Mouse (Mus musculus): ENCODE results near the gene Ttc23l. TPM values are rescaled to one million over a fixed set of nuclear protein-coding genes. Genes with fewer than 3 reads are reported as not detected.
"Not testable (repeated sequence)": the region's sequence is repeated elsewhere in the genome, so short reads cannot be mapped to it uniquely, and the experiment has no call there.

Ttc23l gene
- total RNA-seq, 2 experiments from 2014 or later = not detected

DNA sequence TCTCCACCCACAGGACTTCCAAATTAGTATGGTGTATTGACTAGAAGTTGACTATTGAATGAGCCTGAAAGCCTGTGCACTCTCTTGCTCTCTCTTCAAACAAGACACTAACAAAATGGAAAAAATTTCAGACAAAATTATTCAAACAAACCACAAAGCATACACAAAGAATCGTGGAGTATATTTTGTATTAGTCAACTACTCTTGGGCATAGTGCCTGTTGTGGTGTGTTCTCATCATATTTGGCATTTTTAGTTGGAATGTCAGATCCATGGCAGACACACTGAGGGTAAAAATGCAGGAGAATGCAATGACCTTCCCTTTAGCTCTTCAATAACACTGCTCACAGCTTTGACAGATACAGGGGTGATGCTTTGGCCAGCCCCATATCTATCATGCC is 32.6 kb downstream of the Ttc23l start:
- no peak for DNase-seq (ENCODE audit: low spot score in 2 of 2)

DNA sequence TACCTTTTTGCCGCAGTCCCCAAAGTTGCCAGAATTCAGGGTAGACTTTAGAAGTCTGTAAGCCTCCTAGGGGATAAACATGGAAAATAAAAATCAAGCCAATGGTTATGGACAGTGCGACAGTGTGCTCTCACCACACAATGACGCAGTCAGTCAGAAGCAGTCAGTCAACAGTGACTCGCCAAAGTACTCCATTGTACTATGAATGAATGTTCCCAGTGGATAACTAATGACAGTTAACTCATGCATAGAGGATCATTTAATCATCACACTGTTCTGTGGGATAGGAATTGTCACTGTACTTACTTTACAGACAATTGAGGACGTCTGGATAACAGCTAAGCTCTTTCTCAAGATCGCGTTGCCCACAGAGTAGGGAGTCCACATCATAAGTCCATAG is 43.3 kb downstream of the Ttc23l start:
- no peak for DNase-seq (ENCODE audit: low spot score in 2 of 2)

DNA sequence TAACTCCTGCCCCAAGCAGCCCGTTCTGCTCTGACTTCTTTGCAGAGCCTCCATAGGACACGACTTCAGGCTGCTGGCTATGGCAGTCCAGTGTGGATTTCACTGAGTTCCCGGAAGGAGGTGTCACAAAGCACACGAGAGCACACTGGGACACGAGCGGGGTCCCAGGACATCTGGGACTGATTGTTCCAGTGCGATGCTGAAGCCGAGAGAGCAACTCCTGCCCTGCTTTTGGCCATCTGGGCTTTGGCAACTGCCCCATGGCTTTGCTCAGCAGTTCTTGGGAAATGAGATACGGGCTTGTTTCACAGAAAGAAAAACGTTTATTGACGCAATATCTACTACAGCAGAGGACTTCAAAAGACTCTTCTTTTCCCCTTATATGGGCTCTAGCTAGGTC is 52.4 kb downstream of the Ttc23l start:
- DNase-seq (ENCODE audit: low spot score in 2 of 2) = no peak

DNA sequence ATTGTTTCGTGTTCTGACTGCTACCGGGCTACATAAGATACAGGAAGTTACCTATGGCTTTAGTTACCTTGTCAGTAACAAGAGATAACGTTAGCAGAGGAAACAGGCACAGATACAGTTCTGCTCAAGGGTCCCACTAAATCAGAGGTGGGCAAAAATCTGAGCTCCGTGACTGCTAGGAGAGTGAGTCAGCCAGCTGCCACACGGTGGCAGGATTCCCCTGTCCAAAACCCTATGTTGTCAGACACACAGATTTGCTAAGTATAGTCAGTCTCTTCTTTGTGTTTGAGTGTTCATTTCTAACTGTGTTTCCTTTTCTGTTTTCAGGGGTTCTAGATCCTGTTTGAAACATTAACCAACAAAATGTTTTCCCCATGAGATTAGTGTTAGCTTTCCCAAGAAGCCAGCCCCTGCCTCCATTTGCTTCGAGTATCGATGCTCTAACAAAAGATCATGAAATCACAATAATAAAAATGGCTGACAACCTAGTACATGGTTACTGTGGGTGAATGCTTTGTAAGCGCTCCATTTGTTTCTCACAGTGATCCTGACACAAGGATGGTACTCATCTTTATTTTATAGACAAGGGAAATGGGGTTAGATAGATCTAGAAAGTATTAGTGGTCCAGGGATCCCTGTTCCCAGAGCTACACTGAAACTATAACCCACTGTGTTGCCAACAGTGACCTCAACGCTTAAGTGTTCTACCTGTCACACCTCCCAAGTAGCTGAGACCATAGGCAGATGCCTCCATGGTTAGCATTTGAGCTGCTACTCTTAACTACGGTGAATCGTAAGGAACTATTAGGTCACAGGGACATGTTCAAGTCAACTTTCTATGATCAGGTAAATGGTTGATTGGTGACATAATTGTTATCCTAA is 57.4 kb downstream of the Ttc23l start:
- DNase-seq (ENCODE audit: low spot score in 2 of 2) = peak; percentile 54 to 67

DNA sequence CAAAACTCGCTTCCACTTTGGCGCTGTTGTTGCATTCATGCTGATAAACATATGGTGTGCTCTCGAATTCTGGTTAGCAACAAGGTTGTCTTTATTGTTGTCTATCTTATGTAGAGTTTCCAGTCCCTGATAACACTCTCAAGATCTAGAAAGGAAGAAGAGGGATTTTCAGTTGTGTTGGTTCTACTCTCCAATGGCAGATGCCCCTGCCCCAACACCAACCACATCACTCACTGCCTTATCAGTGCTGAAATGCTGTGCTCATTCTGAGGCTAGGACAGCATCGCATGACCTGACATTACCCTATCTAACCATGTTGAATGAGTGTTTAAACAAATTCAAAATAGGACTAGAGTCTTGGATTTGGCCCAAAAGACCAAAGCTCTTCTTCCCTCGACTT is 58.4 kb downstream of the Ttc23l start:
- no peak for DNase-seq (ENCODE audit: low spot score in 2 of 2)

DNA sequence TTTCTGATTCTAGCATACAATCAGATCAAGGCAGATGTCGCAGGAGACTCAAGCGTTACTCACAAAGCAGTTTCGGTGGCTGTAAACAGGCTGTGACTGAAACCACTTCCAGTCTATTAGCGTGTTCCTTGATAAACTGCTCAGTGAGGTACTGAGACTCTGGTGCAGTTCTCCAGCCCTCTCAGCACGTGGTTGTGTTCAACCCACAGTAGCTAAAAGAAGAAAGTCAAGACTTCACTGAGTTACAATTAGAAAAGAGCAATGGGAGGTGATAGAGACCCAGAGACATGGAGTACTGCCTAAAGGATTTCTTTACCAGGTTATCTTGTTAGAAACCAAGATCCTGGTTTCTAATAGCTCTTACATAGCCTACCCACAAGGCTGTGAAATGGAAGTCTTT is 58.9 kb downstream of the Ttc23l start:
- DNase-seq (ENCODE audit: low spot score in 2 of 2) = no peak

DNA sequence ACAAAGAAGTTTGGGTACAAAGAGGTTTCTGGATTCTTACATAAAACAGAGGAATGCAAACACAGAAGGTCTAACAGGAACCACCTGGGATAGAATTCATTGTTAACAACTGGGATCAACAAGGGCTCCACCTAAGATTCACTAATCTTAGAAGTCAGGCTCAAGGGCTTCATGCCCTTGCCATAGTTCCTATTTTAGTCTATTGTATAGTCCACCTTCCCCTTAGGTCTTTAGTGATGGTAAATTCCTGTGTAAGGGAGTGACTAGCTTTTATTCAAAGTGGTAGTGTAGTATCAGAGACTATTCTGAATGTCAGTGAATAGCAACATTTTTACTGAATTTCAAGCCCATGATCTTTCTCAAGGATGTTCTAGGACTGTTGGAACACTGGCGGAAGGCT is 61.8 kb downstream of the Ttc23l start:
- DNase-seq (ENCODE audit: low spot score in 2 of 2) = not testable (repeated sequence)

DNA sequence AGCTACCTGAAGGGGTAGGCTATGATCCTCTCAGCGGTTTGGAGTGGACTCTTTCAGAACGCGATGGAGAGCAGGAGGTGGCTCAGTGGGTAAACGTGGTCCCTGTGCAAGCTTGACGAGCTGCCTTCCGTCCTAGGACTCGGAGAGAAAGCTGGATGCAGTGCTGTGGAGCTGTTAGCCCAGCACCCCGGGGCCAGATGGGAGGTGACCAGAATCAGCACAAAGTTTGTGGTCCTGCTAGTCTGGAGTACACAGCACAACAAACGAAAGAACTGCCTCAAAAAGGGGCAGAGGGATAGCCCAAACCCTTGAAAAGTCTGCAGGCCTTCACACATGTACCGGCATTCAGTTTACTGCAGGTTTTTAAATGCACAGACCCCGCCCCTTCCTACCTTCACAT is 62.5 kb downstream of the Ttc23l start:
- DNase-seq (ENCODE audit: low spot score in 2 of 2) = no peak

DNA sequence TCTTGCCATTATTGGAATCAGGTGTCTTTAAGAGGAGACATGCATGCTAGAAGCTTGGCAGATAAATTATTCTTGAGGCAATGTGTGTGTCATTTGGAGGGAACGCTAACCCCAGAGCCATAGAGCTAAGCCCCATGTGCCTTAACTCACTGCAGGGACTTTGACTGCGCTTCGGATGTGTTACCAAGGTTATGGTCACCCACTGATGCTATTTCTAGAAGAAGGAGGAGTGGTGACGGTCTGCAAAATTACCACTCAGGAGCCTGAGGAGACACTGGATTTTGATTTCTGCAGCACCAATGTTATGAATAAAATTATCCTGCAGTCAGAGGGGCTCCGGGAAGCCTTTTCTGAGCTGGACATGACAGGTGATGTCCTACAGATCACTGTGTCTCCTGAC is 68.4 kb downstream of the Ttc23l start:
- DNase-seq (ENCODE audit: low spot score in 2 of 2) = no peak

DNA sequence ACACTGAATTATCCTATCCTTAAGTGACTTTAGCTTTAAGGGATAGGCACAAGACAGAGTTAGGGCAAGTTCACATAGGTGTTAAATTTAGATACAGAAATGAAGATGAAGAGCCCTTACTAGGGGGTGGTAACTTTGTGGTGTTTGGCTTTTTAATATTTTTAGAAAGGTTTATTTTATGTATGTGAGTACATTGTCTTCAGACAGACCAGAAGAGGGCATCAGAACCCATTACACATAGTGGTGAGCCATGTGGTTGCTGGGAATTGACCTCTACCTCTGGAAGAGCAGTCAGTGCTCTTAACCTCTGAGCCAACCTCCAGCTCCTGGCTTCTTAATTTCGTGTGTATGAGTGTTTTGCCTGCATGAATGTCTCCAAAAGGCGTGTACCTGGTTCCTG is 71.2 kb downstream of the Ttc23l start:
- no peak for DNase-seq (ENCODE audit: low spot score in 2 of 2)

DNA sequence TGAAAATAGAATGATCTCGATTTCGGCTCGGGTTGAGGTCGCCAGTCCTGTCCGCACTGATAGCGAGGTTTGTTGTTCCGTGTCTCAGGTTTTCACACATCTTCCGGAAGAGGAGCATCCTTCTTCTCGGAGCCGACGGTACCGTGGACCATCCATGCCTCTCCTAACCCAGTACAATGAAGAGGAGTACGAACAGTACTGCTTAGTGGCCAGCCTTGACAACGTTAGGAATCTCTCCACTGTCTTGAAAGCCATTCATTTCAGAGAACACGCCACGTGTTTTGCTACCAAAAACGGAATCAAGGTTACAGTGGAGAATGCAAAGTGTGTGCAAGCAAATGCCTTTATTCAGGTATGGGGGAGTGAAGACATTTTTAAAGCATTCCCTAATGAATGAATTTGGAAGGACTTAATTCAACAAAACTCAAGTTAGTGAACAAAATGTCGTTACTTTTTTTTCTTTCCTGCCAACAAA is 72.1 kb downstream of the Ttc23l start:
- DNase-seq (ENCODE audit: low spot score in 2 of 2) = no peak

DNA sequence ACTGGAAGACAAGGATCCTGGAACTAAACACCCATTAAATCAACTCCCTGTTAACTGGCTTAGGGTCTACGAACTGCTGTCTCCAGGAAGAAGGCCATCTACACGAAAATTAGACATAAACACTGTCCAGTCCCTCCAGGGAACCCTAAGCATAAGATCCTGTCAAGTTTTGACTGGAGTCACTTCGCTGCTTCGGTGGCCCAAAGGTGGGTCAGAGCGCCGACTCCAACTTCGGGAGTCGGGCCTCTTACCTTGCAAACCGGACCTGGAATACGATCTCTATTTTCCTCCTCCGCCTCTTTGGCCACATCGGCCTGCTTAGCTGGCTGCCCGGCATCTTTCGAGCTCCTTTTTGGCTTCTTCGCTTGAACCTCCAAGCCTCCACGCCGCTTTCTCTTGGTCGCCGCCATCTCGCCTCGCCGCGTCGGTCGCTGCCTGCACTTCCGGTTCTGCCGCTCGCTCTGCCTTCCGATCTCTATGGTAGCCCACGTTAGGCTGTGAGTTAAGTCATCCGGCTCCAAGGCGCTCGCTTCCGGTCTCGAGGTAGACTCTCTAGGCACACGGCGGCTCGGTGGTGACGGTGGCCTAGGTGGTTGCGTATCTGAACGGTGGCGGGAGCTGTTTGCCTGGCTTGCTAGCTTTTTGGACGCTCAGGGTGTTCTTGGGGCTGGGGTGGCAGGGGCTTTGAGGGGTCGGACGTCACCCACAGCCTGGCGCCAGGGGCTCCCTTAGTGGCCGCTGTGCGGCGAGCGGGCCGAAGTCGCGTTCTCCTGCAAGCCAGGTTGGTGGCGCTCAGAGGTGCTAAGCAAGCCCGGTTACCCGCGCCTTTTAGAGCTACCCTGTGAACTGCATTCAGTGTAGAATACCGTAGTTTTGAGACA is 72.7 kb downstream of the Ttc23l start, which contains the start of the genes Brix1 and Rad1:
Gene Brix1, minus strand, starts transcription at position 464 of the 881 bp plus-strand sequence.
Gene Rad1, plus strand, starts transcription at position 535 of the 881 bp plus-strand sequence.
- peak; percentile 92 to 96 for DNase-seq (ENCODE audit: low spot score in 2 of 2)

DNA sequence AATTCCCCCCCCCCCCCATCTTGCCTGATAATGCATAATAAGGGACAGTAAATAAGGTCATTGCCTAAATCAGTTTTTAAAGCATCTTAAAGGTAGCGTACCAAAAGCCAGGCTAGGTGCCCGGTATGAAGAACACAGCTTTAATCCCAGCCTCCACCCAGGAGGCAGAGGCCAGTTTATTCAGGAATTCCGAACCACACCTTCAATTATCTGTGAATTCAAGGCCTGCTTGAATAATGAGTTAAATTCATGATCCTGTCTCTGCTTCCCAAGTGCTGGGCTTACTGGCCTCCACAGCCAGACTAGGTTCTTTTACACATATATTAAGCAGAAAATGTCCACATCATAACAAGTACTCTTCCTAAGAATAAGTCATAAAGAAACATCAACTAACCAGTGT is 87.5 kb downstream of the Ttc23l start:
- no peak for DNase-seq (ENCODE audit: low spot score in 2 of 2)

DNA sequence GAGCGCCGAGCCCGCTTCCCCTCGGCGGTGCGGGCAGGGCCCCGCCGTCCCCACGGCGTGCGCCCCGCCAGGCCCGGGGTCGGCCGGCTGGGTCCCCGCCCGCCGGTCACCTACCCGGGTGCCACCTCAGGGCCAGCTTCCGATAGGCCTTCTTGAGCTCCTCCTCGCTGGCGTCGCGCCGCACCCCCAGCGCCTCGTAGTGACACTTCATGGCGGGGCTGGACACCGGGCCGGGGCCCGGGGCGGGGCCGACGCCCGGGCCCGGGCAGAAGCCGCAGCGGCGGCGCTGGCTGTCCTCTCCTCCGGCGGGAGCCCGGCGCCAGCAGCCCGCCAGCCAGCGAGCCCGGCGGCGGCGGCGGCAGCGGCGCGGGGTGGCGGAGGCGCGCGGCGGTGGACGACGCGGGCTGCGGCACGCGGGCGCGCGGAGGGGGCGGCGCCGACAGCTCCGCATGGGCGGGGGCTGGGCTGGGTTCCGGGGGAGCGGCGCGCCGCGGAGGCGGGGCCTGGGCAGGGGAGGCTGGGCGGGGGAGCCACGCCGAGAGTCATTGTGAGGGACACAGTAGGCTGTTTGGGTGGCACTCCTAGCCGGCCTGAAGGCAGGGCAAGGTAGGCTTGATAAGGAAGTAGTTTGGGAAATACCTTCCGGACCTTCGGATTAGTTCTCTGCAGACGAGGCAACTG is 88.2 kb downstream of the Ttc23l start, which contains the start of gene Dnajc21:
Gene Dnajc21, minus strand, starts transcription at position 366 of the 681 bp plus-strand sequence.
- peak; percentile 74 to 77 for DNase-seq (ENCODE audit: low spot score in 2 of 2)

DNA sequence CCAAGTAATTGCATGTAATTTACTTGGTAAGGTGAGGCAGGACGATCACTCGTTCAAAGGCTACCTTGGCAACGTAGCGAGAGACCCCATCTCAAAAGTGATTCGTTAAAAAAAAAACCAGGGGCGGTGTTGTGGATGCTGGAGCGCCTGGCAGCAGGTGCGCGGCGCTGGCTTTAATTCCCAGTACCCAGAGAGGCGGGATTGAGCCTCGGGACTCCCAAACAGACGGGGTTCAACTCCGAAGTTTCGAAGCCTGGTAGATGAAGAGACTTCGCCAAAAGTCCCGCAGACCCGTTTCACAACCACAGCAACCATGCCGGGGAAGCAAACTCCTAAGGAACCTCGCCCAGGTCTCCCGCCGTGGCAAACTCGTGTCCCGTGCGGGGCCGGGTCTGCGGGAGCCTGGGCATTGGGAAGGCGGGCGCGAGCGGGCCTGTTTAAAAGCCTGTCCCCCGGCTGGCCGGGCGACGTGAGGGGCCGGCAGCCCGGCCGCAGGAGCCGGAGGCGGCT is 88.8 kb downstream of the Ttc23l start:
- DNase-seq (ENCODE audit: low spot score in 2 of 2) = peak in 1 of 2 experiments; percentile 32

DNA sequence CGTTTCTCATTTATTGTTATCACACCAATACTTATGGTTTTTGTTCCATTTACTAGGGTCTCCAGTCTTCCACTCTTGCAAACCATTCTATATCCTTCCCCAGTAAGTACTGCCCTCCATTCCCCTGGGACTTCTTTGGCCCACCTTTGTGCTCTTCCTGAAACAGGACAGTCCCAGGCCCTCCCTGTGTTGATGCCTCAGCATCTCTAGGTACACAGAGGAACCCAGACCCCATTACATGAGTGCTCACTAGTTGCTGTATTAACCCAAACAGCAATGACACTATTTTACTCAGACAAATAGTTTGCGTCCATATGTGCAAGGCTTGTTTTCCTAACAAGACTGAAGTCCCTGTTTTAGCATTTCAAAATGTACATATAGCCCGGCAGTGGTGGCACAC is 89.7 kb downstream of the Ttc23l start:
- DNase-seq (ENCODE audit: low spot score in 2 of 2) = no peak

DNA sequence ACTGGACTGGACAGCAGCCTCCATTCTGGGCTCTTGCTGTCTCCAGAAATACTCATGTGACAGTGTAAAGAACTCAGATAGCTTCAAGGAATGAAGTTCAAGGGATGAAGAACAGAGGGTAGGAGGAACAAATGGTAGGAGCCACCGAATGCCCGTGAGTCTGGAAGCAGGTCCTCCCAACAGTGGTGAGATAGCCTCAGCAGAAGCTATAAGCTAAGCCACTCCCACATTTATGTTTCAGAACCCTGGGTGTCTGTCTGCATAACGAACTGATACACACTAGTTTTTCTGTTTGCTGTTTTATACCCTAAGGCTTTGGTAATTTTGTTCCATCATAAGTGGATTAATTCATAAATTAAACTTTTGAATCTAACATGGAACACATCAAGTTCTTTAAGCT is 93.8 kb downstream of the Ttc23l start:
- DNase-seq (ENCODE audit: low spot score in 2 of 2) = no peak

DNA sequence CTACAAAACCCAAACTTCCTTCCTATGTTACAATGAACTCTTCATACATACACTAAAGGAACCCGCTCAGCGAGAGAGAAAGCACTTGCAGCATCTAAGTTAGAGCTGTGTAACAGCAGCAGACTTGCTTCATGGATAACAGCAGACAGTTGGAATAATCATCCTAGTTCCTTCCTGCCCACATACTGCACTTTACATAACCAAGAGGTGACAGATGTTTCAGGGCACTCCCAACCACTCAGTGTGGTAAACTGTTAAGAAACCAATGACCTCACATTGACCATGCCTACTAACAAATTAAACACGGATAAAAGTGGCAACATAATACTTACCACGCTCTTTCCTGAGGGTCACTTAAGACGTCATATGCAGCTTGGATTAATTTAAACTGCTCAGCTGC is 94.9 kb downstream of the Ttc23l start:
- DNase-seq (ENCODE audit: low spot score in 2 of 2) = no peak

DNA sequence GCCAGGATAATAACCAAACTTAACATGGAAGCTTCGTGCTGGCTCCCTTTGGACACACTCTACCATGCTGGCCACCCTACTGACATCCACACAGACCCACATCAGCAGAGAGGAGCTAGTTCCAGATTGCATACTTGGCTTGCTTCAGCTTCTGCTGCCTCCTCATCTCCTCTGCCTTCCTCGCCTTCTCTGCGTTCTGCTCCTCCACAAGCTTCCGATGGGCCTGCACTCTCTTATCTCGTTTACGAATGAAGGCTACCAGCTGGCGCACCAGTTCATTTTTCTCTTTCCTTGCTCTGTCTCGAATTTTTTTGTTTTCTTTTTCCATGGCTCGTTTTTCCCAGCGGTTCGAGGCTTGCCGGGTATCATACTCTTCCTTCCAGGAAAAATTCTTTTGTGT is 97.5 kb downstream of the Ttc23l start:
- no peak for DNase-seq (ENCODE audit: low spot score in 2 of 2)
